Mouse (Mus musculus) hindbrain, embryonic 15.5 days (tissue): Measurements from ENCODE around the gene Notch2. TPM values are rescaled to one million over a fixed set of nuclear protein-coding genes. Genes with fewer than 3 reads are reported as not detected.
A peak's percentile ranks its signal among the peaks of the same experiment; 100 is the strongest.

Experiments
- ATAC-seq: fragments of 200-750 bp; cut with Nextera tagmentation; 2 replicates; pipeline ENCODE4 v1.8.0; 2017; ENCODE audit warnings: low read depth, moderate number of reproducible peaks, moderate TSS enrichment; ENCODE audit not compliant: low FRiP score
- H3K27ac ChIP-seq: fragments of 300-500 bp; sonication (generic); replicated peaks from 2 replicates; pipeline ENCODE4 v1.5.1; 2015; ENCODE audit warnings: mild to moderate bottlenecking, inconsistent platforms
- H3K27me3 ChIP-seq: fragments of 300-500 bp; sonication (generic); 2 replicates; pipeline ENCODE4 v1.6.1; 2015; ENCODE audit warnings: control low read depth, inconsistent platforms
- H3K36me3 ChIP-seq: fragments of 300-500 bp; sonication (generic); 2 replicates; pipeline ENCODE4 v1.6.1; 2015; ENCODE audit warnings: control low read depth, inconsistent platforms
- H3K4me1 ChIP-seq: fragments of 300-500 bp; sonication (generic); replicated peaks from 2 replicates; pipeline ENCODE4 v1.6.1; 2015; ENCODE audit warnings: control low read depth, inconsistent platforms
- H3K4me2 ChIP-seq: fragments of 300-500 bp; sonication (generic); 2 replicates; pipeline ENCODE4 v1.6.1; 2015; ENCODE audit warnings: moderate library complexity, mild to moderate bottlenecking, inconsistent platforms
- H3K4me3 ChIP-seq: fragments of 300-500 bp; sonication (generic); 2 replicates; pipeline ENCODE4 v1.5.1; 2015; ENCODE audit warnings: mild to moderate bottlenecking, inconsistent platforms
- H3K9ac ChIP-seq: fragments of 300-500 bp; sonication (generic); 2 replicates; pipeline ENCODE4 v1.6.1; 2015; ENCODE audit warnings: inconsistent platforms
- H3K9me3 ChIP-seq: fragments of 300-500 bp; sonication (generic); 2 replicates; pipeline ENCODE4 v1.6.1; 2016; ENCODE audit warnings: control low read depth, inconsistent platforms
- WGBS: fragments of 180-500 bp; shearing (Covaris S2); methylation state at CpG from one replicate; pipeline ENCODE4 v1.1.7; 2015; 5-methylcytosine and 5-hydroxymethylcytosine counted together
- polyA plus RNA-seq: library from polyadenylated mRNA; unstranded; fragments of >200 nt; fragmentation: Nextera tagmentation; extraction: Ambion mirVana; gene quantifications from 2 replicates; pipeline ENCODE4 v1.2.1, GENCODE M21; 2015

The Notch2 gene
- polyA plus RNA-seq, 1 experiment from 2014 or later: 11.7 TPM

DNA sequence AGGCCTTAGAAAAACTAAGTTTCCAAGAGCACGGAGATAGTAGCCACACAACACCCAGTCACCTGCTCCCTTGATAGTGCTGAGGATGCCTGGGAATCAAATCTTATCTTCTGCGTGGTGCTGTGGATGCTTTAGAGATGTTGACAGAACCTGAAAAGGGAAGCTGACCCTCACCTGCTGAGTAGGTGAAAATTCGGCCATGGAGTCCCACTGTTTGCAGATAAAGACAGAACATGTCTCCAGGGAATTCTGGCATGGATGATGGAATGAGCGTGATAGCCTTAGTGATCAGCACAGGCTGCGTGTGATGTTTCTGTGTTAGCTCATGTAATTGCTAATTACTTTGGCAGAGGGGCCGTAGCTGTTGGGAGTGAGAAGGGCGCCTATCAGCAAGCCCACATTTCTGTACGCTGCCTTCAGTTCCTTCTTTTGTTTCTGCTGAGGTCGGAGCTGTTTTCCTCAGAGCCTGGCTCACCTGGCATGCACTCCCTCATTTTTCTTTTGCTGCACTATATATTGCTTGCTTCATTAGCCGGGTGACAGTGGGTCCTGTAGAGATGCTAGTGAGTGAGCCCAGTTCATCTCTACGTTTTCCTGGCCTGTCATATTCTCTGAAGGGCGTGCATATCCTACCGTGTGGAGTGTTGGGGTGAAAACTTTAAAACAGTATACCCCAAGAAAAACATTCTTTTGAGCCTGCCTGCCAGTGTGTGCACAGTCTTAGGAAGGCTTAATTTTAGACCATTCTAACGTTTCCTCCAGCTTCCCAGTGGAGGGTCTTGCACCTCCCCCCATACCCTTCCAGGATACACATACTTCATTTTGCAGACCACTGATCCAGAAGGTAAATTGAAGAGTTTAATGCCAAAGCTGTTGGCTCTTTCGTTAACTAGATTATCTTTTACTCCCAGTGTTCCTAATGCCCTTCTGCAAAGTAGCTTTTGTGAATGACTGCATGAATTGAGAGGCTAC, 21.6 kb downstream of the Notch2 start:
- 29% methylated on average over 15 of the region's 15 CpGs for WGBS
- Histone ChIP-seq H3K4me1 (peaks cover 61% of the 10 kb centered on the region), H3K4me2 (0 out of 2 replicates have a peak overlapping the region, but pooled peaks have one; percentile 0), H3K36me3 (no peaks in the 10 kb centered on the region), H3K27ac (peak overlapping the region; percentile 45), H3K4me3 (no peak overlapping the region), H3K9ac (no peak overlapping the region), H3K27me3 (no peaks in the 10 kb centered on the region), H3K9me3 (no peaks in the 10 kb centered on the region)
- ATAC-seq: 0 out of 2 replicates have a peak, but pooled peaks have one; percentile 31

DNA sequence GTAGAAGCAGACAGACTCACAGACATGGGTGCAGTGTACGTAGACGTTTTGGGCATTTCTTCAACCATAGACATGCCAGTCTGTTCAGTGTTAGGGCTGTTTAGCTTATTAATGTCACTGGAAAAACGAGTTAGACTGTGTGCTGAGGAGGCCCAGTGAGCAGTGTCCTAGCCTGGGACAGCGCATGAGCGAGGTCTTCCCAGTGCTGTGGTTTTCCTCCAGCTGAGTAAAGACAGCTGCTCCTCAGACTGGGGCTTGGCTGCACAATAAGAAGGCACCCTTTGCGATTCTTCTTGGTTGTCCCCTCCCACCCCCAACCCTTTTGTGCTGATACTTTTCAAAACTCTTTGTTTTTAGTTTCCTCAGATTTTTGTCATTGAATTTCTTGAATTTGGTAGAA, 22.8 kb downstream of the Notch2 start:
- H3K9me3 ChIP-seq: no peaks in the 10 kb centered on the region
- H3K36me3 ChIP-seq: no peaks in the 10 kb centered on the region
- H3K27ac ChIP-seq: 0 out of 2 replicates have a peak overlapping the region, but pooled peaks have one; percentile 5
- no peak overlapping the region for H3K9ac ChIP-seq
- WGBS: 72% methylated on average over 6 of the region's 6 CpGs
- no peak overlapping the region for H3K4me3 ChIP-seq
- no peaks in the 10 kb centered on the region for H3K27me3 ChIP-seq
- no peak for ATAC-seq
- H3K4me1 ChIP-seq: peaks cover 53% of the 10 kb centered on the region
- no peak overlapping the region for H3K4me2 ChIP-seq

DNA sequence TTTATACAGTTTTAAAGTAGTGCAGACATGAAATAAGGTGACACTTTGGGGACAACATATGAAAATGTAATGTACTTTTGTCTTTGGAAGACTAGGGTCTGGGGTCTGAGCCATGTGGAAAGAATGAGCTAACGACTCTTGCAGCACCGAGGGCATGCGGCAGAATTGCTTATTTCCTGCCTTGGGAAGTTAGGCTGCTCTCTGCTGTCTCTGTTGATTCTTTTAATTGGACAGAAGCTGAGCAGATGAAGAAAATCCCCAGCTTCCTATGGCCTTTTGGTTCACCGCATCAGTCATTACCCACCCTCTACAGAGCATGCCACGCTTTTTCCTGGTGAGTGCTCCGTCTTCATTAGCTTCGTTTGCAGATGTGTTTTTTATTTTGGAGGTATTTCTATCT, 23.8 kb downstream of the Notch2 start:
- peaks cover 49% of the 10 kb centered on the region for H3K4me1 ChIP-seq
- no peak for ATAC-seq
- H3K9me3 ChIP-seq: no peaks in the 10 kb centered on the region
- no peak overlapping the region for H3K4me3 ChIP-seq
- no peak overlapping the region for H3K4me2 ChIP-seq
- H3K9ac ChIP-seq: no peak overlapping the region
- H3K27me3 ChIP-seq: no peaks in the 10 kb centered on the region
- H3K36me3 ChIP-seq: no peaks in the 10 kb centered on the region
- 63% methylated on average over 7 of the region's 7 CpGs for WGBS
- no peak overlapping the region for H3K27ac ChIP-seq

DNA sequence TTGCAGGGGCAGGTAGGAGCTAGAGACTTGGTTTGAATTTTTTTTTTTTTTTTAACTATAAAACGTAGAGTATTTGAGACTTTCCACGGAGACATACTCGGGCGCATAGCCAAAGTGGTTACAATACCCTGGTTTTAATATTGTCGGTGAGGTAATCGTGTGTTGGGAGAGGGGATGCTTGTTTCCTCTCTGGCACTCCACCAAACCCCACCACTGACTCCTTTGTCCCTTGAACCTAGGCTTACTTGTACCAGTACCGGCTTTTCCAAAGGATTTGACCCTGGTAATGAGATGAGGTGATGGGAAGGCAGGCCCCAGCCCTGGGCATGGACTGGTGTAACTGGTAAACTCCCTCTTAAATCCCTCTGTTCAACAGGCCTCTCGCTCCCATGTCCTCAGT, 25.3 kb downstream of the Notch2 start:
- Histone ChIP-seq H3K9me3 (no peaks in the 10 kb centered on the region), H3K27ac (no peak overlapping the region), H3K36me3 (no peaks in the 10 kb centered on the region), H3K4me2 (no peak overlapping the region), H3K9ac (no peak overlapping the region), H3K27me3 (no peaks in the 10 kb centered on the region), H3K4me1 (peaks cover 51% of the 10 kb centered on the region), H3K4me3 (no peak overlapping the region)
- ATAC-seq: no peak
- WGBS: 72% methylated on average over 8 of the region's 8 CpGs

DNA sequence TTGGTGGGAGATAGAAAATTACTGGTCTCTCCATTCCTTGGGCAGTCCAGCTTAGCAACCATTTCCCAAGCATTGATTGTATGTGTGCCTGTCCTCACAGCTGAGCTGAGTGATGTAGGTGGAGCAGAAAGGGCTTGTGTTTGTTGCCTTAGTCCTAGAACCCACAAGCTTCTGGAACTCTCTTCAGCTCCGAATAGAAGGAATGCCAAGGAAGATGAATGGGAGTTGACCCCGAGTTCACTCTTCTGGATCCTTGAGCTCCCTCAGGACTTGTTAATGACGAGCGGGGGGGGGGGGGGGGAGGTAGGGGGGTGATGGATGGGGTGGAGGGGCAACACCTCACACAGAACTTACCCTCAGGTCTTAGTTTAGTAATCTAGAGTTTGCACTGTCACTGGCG, 25.9 kb downstream of the Notch2 start:
- WGBS: 57% methylated on average over 5 of the region's 5 CpGs
- no peaks in the 10 kb centered on the region for H3K36me3 ChIP-seq
- no peak overlapping the region for H3K4me3 ChIP-seq
- no peaks in the 10 kb centered on the region for H3K9me3 ChIP-seq
- H3K4me2 ChIP-seq: no peak overlapping the region
- peaks cover 46% of the 10 kb centered on the region for H3K4me1 ChIP-seq
- H3K9ac ChIP-seq: no peak overlapping the region
- ATAC-seq: no peak
- no peaks in the 10 kb centered on the region for H3K27me3 ChIP-seq
- H3K27ac ChIP-seq: no peak overlapping the region

DNA sequence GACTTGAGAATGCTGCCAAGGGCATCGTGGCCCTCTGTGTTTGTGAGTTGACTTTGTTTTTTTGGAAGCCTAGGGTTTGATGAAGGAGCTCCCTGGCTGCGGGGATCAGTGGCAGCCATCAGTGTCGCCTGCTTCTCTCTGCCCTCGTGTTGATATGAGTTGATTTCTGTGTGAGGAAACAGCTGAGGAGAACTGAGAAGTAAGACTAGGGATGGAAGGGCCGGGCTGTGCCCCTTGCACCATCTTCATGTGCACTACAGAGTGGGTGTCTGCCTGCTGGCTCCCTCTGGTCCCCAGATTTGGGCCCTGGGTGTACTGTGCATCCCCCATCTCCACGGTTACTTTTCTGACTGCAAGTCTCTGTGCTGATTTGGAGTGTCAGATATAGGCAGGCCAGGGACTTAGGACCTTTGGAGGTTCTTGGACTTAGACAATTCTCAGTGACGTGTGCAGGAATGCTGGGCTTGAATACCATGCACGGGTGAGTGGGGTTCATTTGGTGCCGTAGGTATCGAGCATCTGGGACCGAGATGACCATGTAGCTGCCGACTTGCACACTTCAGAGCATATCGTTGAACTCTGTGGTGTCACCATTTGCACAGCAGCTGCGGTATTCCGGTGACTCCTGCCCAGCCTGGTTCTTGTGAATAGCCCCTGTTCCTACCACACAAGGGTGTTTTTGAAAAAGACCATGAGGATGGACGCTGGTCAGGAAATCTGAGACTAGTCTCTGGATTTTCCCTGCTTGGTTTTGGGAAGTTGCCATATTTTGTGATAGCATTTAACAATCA, 26.5 kb downstream of the Notch2 start:
- Histone ChIP-seq H3K27ac (no peak overlapping the region), H3K9ac (no peak overlapping the region), H3K4me3 (no peak overlapping the region), H3K4me2 (no peak overlapping the region), H3K36me3 (no peaks in the 10 kb centered on the region), H3K27me3 (no peaks in the 10 kb centered on the region), H3K4me1 (peaks cover 42% of the 10 kb centered on the region), H3K9me3 (no peaks in the 10 kb centered on the region)
- no peak for ATAC-seq
- WGBS: 85% methylated on average over 16 of the region's 16 CpGs

DNA sequence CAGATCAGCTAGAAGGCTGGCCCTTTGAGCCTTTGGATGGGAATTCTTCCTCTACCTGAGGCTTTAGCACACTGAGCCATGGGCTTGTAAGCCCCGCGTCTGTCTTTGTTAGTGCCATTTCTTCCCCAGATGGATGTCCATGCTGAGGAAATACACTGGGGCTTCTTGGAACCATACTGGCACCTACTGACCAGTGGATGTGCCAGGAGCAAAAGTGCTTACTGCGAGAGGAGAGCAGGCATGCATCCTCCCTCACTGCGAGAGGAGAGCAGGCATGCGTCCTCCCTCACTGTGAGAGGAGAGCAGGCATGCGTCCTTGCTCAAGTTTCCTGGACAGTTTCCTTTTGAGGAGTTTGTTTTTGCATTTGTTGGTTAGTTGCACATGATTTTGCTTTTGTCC, 27.5 kb downstream of the Notch2 start:
- Histone ChIP-seq H3K36me3 (no peaks in the 10 kb centered on the region), H3K9me3 (no peaks in the 10 kb centered on the region), H3K27ac (no peak overlapping the region), H3K4me3 (no peak overlapping the region), H3K4me2 (no peak overlapping the region), H3K9ac (no peak overlapping the region), H3K4me1 (peaks cover 36% of the 10 kb centered on the region), H3K27me3 (no peaks in the 10 kb centered on the region)
- WGBS: 88% methylated on average over 6 of the region's 6 CpGs
- ATAC-seq: no peak

DNA sequence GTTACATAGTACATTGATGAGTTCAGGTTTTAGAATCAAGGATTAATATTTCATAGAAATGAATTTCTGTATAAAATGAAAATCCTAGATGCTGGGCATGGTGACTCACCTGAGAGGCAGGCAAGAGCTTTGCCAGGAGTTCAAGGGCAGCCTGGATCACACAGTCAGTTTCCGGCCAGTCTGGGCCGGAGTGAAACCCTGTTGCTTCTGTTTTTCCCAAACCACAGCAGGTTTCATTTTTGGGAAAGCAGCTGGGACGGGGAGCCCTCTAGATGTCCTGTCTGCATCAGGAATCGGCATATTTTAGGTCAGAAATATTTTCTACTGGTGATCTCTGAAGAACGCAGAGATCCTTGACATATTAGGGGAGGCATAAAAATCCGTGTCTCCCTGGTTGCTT, 29.0 kb downstream of the Notch2 start:
- H3K27ac ChIP-seq: peak overlapping the region; percentile 52
- no peak for ATAC-seq
- 0 out of 2 replicates have a peak overlapping the region, but pooled peaks have one; percentile 9 for H3K9ac ChIP-seq
- H3K27me3 ChIP-seq: no peaks in the 10 kb centered on the region
- H3K4me3 ChIP-seq: no peak overlapping the region
- peaks cover 34% of the 10 kb centered on the region for H3K4me1 ChIP-seq
- 61% methylated on average over 6 of the region's 6 CpGs for WGBS
- H3K9me3 ChIP-seq: no peaks in the 10 kb centered on the region
- 0 out of 2 replicates have a peak overlapping the region, but pooled peaks have one; percentile 19 for H3K4me2 ChIP-seq
- H3K36me3 ChIP-seq: no peaks in the 10 kb centered on the region

DNA sequence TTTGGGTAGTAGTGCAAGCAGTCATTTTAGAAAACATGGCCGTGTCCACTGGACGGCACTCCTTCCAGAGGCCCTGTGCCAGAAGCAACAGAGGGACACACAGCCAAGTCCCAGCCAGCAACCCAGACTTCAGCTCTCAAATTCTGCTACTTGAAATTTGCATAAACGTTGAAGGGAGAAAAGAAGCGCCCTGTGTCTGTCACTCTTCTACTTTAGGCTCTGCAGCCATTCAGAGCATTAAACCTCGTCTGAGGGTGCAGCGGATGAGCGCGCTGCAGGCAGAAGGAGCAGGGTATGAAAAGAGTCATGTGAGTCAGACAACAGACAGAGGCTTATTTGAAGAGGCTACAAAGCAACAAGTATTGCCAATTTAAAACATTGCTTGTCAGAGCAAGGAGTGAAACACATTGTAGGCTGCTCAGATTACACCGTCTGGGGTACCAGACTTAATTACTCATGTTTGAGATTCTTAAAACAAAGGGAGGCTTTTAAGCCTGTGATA, 29.7 kb downstream of the Notch2 start:
- 9% methylated on average over 9 of the region's 9 CpGs for WGBS
- ATAC-seq: peak; percentile 71
- Histone ChIP-seq H3K27ac (peak overlapping the region; percentile 52), H3K4me3 (no peak overlapping the region), H3K9ac (0 out of 2 replicates have a peak overlapping the region, but pooled peaks have one; percentile 9), H3K9me3 (no peaks in the 10 kb centered on the region), H3K4me1 (peaks cover 32% of the 10 kb centered on the region), H3K36me3 (no peaks in the 10 kb centered on the region), H3K4me2 (peak overlapping the region; percentile 19; the same call in 1 of the 2 replicates), H3K27me3 (no peaks in the 10 kb centered on the region)

DNA sequence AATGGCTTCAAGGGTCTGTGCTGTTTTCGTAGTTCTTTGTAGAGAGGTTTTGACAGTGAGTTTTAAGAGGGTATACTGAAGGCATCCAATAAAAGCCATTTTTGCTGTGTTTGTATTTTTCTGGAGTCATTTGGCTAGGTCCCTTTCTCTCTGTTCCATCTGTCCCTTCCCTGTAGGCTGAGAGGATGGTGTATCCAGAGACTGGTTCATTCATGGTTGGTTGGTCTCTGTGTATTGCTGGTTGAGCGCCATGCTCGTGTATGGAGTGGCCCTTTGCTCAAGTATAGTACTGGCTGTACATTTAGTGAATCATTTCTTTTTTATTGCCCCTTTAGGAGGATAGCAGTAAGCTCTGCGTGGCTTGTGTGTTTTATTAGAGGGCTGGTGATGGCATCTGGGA, 30.3 kb downstream of the Notch2 start:
- Histone ChIP-seq H3K4me3 (no peak overlapping the region), H3K27ac (peak overlapping the region; percentile 52), H3K27me3 (no peaks in the 10 kb centered on the region), H3K4me1 (peaks cover 32% of the 10 kb centered on the region), H3K9me3 (no peaks in the 10 kb centered on the region), H3K4me2 (no peak overlapping the region), H3K9ac (no peak overlapping the region), H3K36me3 (no peaks in the 10 kb centered on the region)
- WGBS: 54% methylated on average over 4 of the region's 4 CpGs
- no peak for ATAC-seq

DNA sequence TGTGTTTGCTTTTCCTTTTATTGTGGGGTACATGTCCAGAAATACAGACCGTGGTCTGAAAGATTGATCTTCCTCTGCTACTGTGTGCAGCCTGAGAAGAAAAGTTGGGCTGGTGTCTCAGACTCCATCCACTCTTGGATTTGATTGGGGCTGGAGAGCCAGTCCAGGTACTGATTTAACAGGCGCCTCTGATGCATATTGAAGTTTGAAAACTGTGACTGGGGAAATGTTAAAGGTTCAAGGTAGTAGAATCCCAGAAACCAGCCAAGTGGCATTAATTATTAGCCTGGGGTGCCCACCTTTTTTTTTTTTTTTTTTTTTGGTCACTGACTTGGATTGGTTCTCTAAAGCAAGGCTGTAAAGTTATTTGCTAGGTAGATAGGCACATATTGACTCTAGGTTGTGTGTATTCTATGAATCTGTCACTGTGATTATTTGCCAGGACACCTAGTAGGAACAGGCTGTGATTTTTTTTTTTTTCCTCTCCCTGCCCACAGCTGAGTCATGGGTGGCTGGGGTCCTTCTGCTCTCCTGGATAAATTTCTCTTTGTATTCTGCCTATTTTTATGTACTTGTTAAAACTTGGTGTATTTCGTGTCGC, 31.5 kb downstream of the Notch2 start:
- Histone ChIP-seq H3K36me3 (no peaks in the 10 kb centered on the region), H3K27ac (no peak overlapping the region), H3K4me3 (no peak overlapping the region), H3K9ac (no peak overlapping the region), H3K9me3 (no peaks in the 10 kb centered on the region), H3K4me2 (no peak overlapping the region), H3K27me3 (no peaks in the 10 kb centered on the region), H3K4me1 (peaks cover 30% of the 10 kb centered on the region)
- no peak for ATAC-seq
- WGBS: 87% methylated on average over 4 of the region's 4 CpGs
